Mouse (Mus musculus): Measurements from ENCODE around the gene Hbs1l.

Hbs1l gene

GRCm38 (mm10) chr10:21401259-21401658 is 105.5 kb downstream of the Hbs1l start:
- DNase-seq (ENCODE audit: low spot score), result no peak

- no peak for DNase-seq (ENCODE audit: low spot score)
Measured at GRCm38 (mm10) chr10:21404822-21405221, 109.0 kb downstream of the Hbs1l start.

- DNase-seq (ENCODE audit: low spot score), result no peak
Measured at GRCm38 (mm10) chr10:21405707-21406534, 110.1 kb downstream of the Hbs1l start.

- no peak for DNase-seq (ENCODE audit: low spot score)
Measured at GRCm38 (mm10) chr10:21410711-21411110, 114.9 kb downstream of the Hbs1l start.

GRCm38 (mm10) chr10:21411621-21412205 is 115.9 kb downstream of the Hbs1l start:
- DNase-seq (ENCODE audit: low spot score), result no peak

- no peak for DNase-seq (ENCODE audit: low spot score)
Measured at GRCm38 (mm10) chr10:21415031-21415430, 119.3 kb downstream of the Hbs1l start.

GRCm38 (mm10) chr10:21416184-21416583 is 120.4 kb downstream of the Hbs1l start:
- DNase-seq (ENCODE audit: low spot score), result no peak

Data from ovary, postnatal 10 days (tissue).